11 mouse cellular contexts compared by ENCODE assay signal in the genomic region with DNA sequence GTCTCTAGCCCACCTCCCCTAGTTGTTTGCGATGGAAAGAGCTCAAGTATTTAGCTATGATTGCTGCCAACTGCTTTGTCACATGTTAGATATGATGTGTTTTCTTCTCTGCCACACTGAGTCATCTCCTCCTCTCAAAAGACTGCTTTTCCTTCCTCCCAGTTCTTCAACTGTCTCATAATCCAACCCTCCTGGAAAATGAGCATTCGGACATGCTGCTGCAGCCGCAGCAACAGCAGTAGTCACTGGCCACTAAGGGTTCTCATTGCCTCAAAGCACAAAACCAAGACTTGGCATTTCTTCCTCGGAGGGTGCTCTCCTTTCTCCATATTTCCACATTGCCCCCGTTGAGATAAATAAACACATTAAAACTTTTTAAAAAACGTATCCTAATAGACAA. TPM values are rescaled to one million over a fixed set of nuclear protein-coding genes. Genes with fewer than 3 reads are reported as not detected.
DNase-seq lines count a peak whose midpoint lies in the region; ATAC-seq and TF ChIP-seq lines count a peak whose summit lies in the region.
"Had no signal": no experiment of that assay in that cellular context is flagged by ENCODE, and none has a peak within 500 bp of the region (broad histone marks: within the 10 kb centered on the region; RNA-seq: fewer than 3 reads in every experiment).

No protein-coding gene starts in this region.

- H3K36me3 ChIP-seq in heart, embryonic 14.5 days (ENCODE audit: control insufficient read depth, insufficient read depth, low read length) = no peaks in the 10 kb centered on the region
- peaks cover 8% of the 10 kb centered on the region for H3K36me3 ChIP-seq in forebrain, embryonic 13.5 days (ENCODE audit: poor library complexity, severe bottlenecking)
- H3K36me3 ChIP-seq in limb, embryonic 14.5 days (ENCODE audit: control insufficient read depth, insufficient read depth, low read length) = peaks cover 6% of the 10 kb centered on the region; the same call in 1 of the 2 replicates
- no peaks in the 10 kb centered on the region for H3K36me3 ChIP-seq in thymus, adult 2 months (ENCODE audit: control insufficient read depth, insufficient read depth, low read length)

- intact Hi-C loops in heart, postnatal 25 days (cut with DNase I) = loop anchor here (5.0 kb wide), 1 partner anchor 572 kb away; no protein-coding TSS in a partner anchor

- H3K4me3 ChIP-seq in heart, embryonic 14.5 days (ENCODE audit: control insufficient read depth in 1 of 2, insufficient read depth in 1 of 2, low read depth in 1 of 2, low read length in 2 of 2) = peak overlapping the region; percentile 29 to 60; a peak in 3 of 4 replicates
- H3K4me3 ChIP-seq in forebrain, embryonic 13.5 days = peak overlapping the region; percentile 61
- H3K4me3 ChIP-seq in limb, embryonic 14.5 days (replicated peaks; ENCODE audit: low read length) = peak overlapping the region; percentile 62
- H3K4me3 ChIP-seq in thymus, adult 2 months (ENCODE audit: control insufficient read depth, insufficient read depth, low read length) = no peak overlapping the region
- H3K4me3 ChIP-seq: erythroblast, embryonic 14.5 days had no signal

- DNase-seq in heart, postnatal 25 days (ENCODE audit: low spot score) = no peak
- DNase-seq in brain, embryonic 14.5 days (ENCODE audit: low read depth) = peak; percentile 55
- DNase-seq in limb, embryonic 14.5 days (ENCODE audit: low spot score) = no peak
- no peak for DNase-seq in thymus, adult 2 months
- DNase-seq in urinary bladder, postnatal 4 days (ENCODE audit: low spot score in 2 of 2) = no peak
- no peak for DNase-seq in embryo, embryonic 10 days (ENCODE audit: low spot score)

- TF ChIP-seq POLR2A in brain, embryonic 14.5 days (IDR thresholded peaks at IDR 0.05; ENCODE audit: borderline replicate concordance, extremely low read depth, insufficient read depth, insufficient read length, poor library complexity, severe bottlenecking) = no peak
- no peak for TF ChIP-seq POLR2A in limb, embryonic 14.5 days (IDR thresholded peaks at IDR 0.05; ENCODE audit: borderline replicate concordance, extremely low read depth, insufficient read depth, insufficient read length)
- TF ChIP-seq POLR2A in thymus, adult 2 months (IDR thresholded peaks at IDR 0.05; ENCODE audit: control insufficient read depth, extremely low read depth, insufficient read depth, low read length, poor library complexity) = no peak

- no peaks in the 10 kb centered on the region; a peak in 1 of 4 replicates for H3K4me1 ChIP-seq in heart, embryonic 14.5 days (ENCODE audit: control insufficient read depth in 2 of 2, insufficient read depth in 2 of 2, low read length in 2 of 2)
- H3K4me1 ChIP-seq in forebrain, embryonic 13.5 days = peaks cover 50% of the 10 kb centered on the region
- H3K4me1 ChIP-seq in limb, embryonic 14.5 days (ENCODE audit: control insufficient read depth, insufficient read depth, low read length) = peaks cover 5% of the 10 kb centered on the region; the same call in 1 of the 2 replicates
- no peaks in the 10 kb centered on the region for H3K4me1 ChIP-seq in thymus, adult 2 months (replicated peaks; ENCODE audit: control insufficient read depth, insufficient read depth, low read length)

- H3K9ac ChIP-seq in heart, embryonic 14.5 days (ENCODE audit: low read length) = peak overlapping the region; percentile 69; the same call in 1 of the 2 replicates
- peak overlapping the region; percentile 67 for H3K9ac ChIP-seq in forebrain, embryonic 13.5 days
- peak overlapping the region; percentile 47; the same call in 1 of the 2 replicates for H3K9ac ChIP-seq in limb, embryonic 14.5 days (ENCODE audit: low read depth, low read length, severe bottlenecking)

- no peak for ATAC-seq in heart, embryonic 14.5 days (ENCODE audit: insufficient number of reproducible peaks, insufficient read depth, low FRiP score, low read depth)
- no peak for ATAC-seq in forebrain, embryonic 13.5 days
- no peak for ATAC-seq in limb, embryonic 14.5 days (ENCODE audit: low FRiP score, low read depth)

- H3K4me2 ChIP-seq in heart, embryonic 14.5 days (ENCODE audit: low read length) = peak overlapping the region; percentile 93
- H3K4me2 ChIP-seq in forebrain, embryonic 13.5 days = peak overlapping the region; percentile 87
- peak overlapping the region; percentile 86 for H3K4me2 ChIP-seq in limb, embryonic 14.5 days (replicated peaks; ENCODE audit: low read depth, low read length, severe bottlenecking)

- no peak overlapping the region for H3K27ac ChIP-seq in heart, embryonic 14.5 days (replicated peaks in 1 of 2; ENCODE audit: control insufficient read depth in 1 of 2, insufficient read depth in 1 of 2, low read depth in 2 of 2, low read length in 2 of 2)
- H3K27ac ChIP-seq in forebrain, embryonic 13.5 days = no peak overlapping the region; the same call in 1 of the 2 replicates
- H3K27ac ChIP-seq in limb, embryonic 14.5 days (replicated peaks; ENCODE audit: low read depth, low read length) = no peak overlapping the region
- no peak overlapping the region for H3K27ac ChIP-seq in thymus, adult 2 months (ENCODE audit: control insufficient read depth, insufficient read depth, low read length)

- no peak for TF ChIP-seq CTCF in brain, embryonic 14.5 days (IDR thresholded peaks at IDR 0.05; ENCODE audit: borderline replicate concordance, extremely low read depth, insufficient read depth, insufficient read length)
- no peak for TF ChIP-seq CTCF in thymus, adult 2 months (IDR thresholded peaks at IDR 0.05; ENCODE audit: borderline replicate concordance, control insufficient read depth, extremely low read depth, insufficient read depth, low read length, poor library complexity)

- no peaks in the 10 kb centered on the region for H3K9me3 ChIP-seq in heart, embryonic 14.5 days (ENCODE audit: control insufficient read depth, low read length)
- H3K9me3 ChIP-seq in forebrain, embryonic 13.5 days (replicated peaks) = no peaks in the 10 kb centered on the region
- no peaks in the 10 kb centered on the region for H3K9me3 ChIP-seq in limb, embryonic 14.5 days (ENCODE audit: control insufficient read depth, low read length)
- H3K9me3 ChIP-seq: megakaryocyte, embryonic 14.5 days had no signal

- no peaks in the 10 kb centered on the region for H3K27me3 ChIP-seq in heart, embryonic 14.5 days (ENCODE audit: control insufficient read depth, insufficient read depth, low read length)
- H3K27me3 ChIP-seq in forebrain, embryonic 13.5 days = no peaks in the 10 kb centered on the region
- no peaks in the 10 kb centered on the region for H3K27me3 ChIP-seq in limb, embryonic 14.5 days (ENCODE audit: control insufficient read depth, insufficient read depth, low read length)
- no peaks in the 10 kb centered on the region for H3K27me3 ChIP-seq in thymus, adult 2 months (ENCODE audit: control insufficient read depth, insufficient read depth, low read length)

- WGBS in heart, embryonic 14.5 days = 30% methylated on average over 6 of the region's 6 CpGs
- 6% methylated on average over 6 of the region's 6 CpGs for WGBS in forebrain, embryonic 13.5 days
- WGBS in limb, embryonic 14.5 days = 34% methylated on average over 6 of the region's 6 CpGs
- WGBS in thymus, adult 2 months = 58% methylated on average over 6 of the region's 6 CpGs

RNA-seq across cellular contexts. Expression of a gene that starts 1.2 kb away (rescaled TPM):
- 7.4 and 8.1 TPM in 2 replicates for polyA plus RNA-seq in heart, embryonic 14.5 days (2014; fragmentation: Nextera tagmentation; extraction: Ambion mirVana)
- 1 to 10 TPM; 1.5 to 1.8 TPM for total RNA-seq in heart, postnatal 25 days (2021)
- 20.3 and 38.5 TPM in 2 replicates for polyA plus RNA-seq in brain, embryonic 14.5 days (2012; rRNA removed)
- 99.2 and 100 TPM in 2 replicates for polyA plus RNA-seq in forebrain, embryonic 13.5 days (2015; fragmentation: Nextera tagmentation; extraction: Ambion mirVana)
- 6.4 and 7.3 TPM in 2 replicates for polyA plus RNA-seq in limb, embryonic 14.5 days (2012; rRNA removed)
- 44.0 and 53.0 TPM in 2 replicates for polyA plus RNA-seq in limb, embryonic 14.5 days (2014; fragmentation: Nextera tagmentation; extraction: Ambion mirVana)
- 0.18 TPM in 1 of 2 replicates, not detected in the other for polyA plus RNA-seq in thymus, adult 2 months (2012; rRNA removed)
- total RNA-seq: MEL had no signal
- polyA plus RNA-seq: erythroblast, embryonic 14.5 days had no signal
